Mouse (Mus musculus) spleen, adult 2 months (tissue): ENCODE measurements at regions not wholly inside any gene's neighbourhood (a gene's known extent, or its start where the extent isn't known, plus 50 kb on each side); places are given as distances from the start of the nearest gene placed in this dataset.

Source experiments
- DNase-seq, 2 experiments: peaks; one replicate each; pipeline versions ENCODE4 v3.0.0 to v3.0.0-alpha.2; 2012 to 2021; ENCODE audit warnings: low spot score in 2 of 2, low read depth in 1 of 2
- H3K27ac ChIP-seq: fragments of 200-500 bp; 2 replicates; pipeline ENCODE4 v1.5.1; 2012; ENCODE audit warnings: low read length, inconsistent platforms; ENCODE audit not compliant: insufficient read depth
- H3K27me3 ChIP-seq: fragments of 200-500 bp; 2 replicates; pipeline ENCODE4 v1.6.1; 2012; ENCODE audit warnings: mild to moderate bottlenecking, moderate library complexity, low read length, inconsistent platforms; ENCODE audit not compliant: control insufficient read depth, insufficient read depth
- H3K36me3 ChIP-seq: fragments of 200-500 bp; 2 replicates; pipeline ENCODE4 v1.6.1; 2012; ENCODE audit warnings: mild to moderate bottlenecking, low read length, inconsistent platforms; ENCODE audit not compliant: control insufficient read depth, insufficient read depth
- H3K4me1 ChIP-seq: fragments of 200-500 bp; 2 replicates; pipeline ENCODE4 v1.6.1; 2011; ENCODE audit warnings: inconsistent platforms; ENCODE audit not compliant: control insufficient read depth, insufficient read depth, insufficient read length
- H3K4me3 ChIP-seq: fragments of 200-500 bp; 2 replicates; pipeline ENCODE4 v1.5.1; 2011; ENCODE audit warnings: mild to moderate bottlenecking, inconsistent platforms; ENCODE audit not compliant: insufficient read depth, insufficient read length; ENCODE audit errors: extremely low read depth
- CTCF ChIP-seq: fragments of 200-500 bp; IDR thresholded peaks from 2 replicates; pipeline ENCODE4 v1.5.1; 2011; ENCODE audit warnings: mild to moderate bottlenecking, inconsistent platforms; ENCODE audit not compliant: insufficient read depth, insufficient read length, insufficient replicate concordance; ENCODE audit errors: extremely low read depth
- POLR2A ChIP-seq: fragments of 200-500 bp; IDR thresholded peaks from 2 replicates; pipeline ENCODE4 v1.6.1; 2011; ENCODE audit warnings: low read depth, low read length, inconsistent platforms
- WGBS: fragments of 180-500 bp; shearing (Covaris S2); methylation state at CpG from one replicate; pipeline ENCODE4 v1.1.7; 2018; 5-methylcytosine and 5-hydroxymethylcytosine counted together

- Histone ChIP-seq H3K36me3 (no peaks in the 10 kb centered on the region), H3K27me3 (no peaks in the 10 kb centered on the region), H3K4me1 (no peaks in the 10 kb centered on the region), H3K4me3 (no peak overlapping the region), H3K27ac (no peak overlapping the region)
- TF ChIP-seq CTCF (no peak), POLR2A (no peak)
- WGBS = 39% methylated on average over 2 of the region's 2 CpGs
- DNase-seq = no peak
These were observed 335.4 kb upstream of the Rag2 start for GRCm38 (mm10) chr2:101289168-101289567.

DNA sequence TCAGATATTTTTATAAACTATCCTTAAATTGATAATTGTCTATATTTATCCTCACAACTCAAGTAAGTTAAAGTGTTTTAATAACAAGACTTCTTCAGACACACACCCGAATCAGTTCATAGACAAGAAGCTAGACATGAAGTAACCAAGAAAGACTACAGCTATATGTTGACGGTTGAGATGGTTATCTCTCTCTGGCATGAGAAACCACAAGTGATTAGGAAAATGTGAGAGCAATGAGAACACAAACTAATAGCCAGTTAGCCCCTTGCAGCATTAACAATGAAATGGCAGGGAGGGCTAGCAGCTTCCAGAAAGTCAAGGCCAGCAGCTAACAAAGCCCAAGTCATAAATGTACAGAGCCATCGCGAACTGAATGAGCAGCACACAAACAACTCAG, 333.8 kb upstream of the Rag2 start:
- Histone ChIP-seq H3K36me3 (no peaks in the 10 kb centered on the region), H3K27ac (no peak overlapping the region), H3K27me3 (no peaks in the 10 kb centered on the region), H3K4me3 (no peak overlapping the region), H3K4me1 (no peaks in the 10 kb centered on the region)
- 63% methylated on average over 4 of the region's 4 CpGs for WGBS
- TF ChIP-seq POLR2A (no peak), CTCF (no peak)
- no peak for DNase-seq

GRCm38 (mm10) chr2:101295678-101296368, 328.7 kb upstream of the Rag2 start:
- WGBS = 81% methylated on average over 10 of the region's 10 CpGs

DNA sequence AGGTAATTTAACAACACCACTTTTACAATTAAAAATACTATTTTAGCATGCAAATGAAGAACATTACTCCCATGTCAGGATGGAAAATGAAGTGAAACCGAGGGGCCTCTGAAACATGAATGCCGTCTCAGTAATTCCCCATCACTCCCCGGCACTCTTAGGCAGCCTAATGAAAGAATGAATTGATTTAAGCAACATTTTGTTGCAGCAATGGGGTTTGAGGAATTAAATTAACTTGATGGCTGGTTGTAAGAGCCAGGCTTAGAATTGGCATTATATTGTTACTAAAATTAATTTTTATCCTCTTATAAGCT, 328.2 kb upstream of the Rag2 start:
- Histone ChIP-seq H3K27ac (no peak overlapping the region), H3K27me3 (no peaks in the 10 kb centered on the region), H3K4me1 (no peaks in the 10 kb centered on the region), H3K4me3 (no peak overlapping the region), H3K36me3 (no peaks in the 10 kb centered on the region)
- 87% methylated on average over 3 of the region's 3 CpGs for WGBS
- DNase-seq = no peak
- TF ChIP-seq POLR2A (no peak), CTCF (no peak)

More at GRCm38 (mm10) chr2:101295678-101296368, 328.7 kb upstream of the Rag2 start:
- Histone ChIP-seq H3K36me3 (no peaks in the 10 kb centered on the region), H3K4me1 (no peaks in the 10 kb centered on the region), H3K27ac (no peak overlapping the region), H3K27me3 (no peaks in the 10 kb centered on the region), H3K4me3 (no peak overlapping the region)
- DNase-seq = no peak
- no peak for TF ChIP-seq POLR2A
- no peak for TF ChIP-seq CTCF

DNA sequence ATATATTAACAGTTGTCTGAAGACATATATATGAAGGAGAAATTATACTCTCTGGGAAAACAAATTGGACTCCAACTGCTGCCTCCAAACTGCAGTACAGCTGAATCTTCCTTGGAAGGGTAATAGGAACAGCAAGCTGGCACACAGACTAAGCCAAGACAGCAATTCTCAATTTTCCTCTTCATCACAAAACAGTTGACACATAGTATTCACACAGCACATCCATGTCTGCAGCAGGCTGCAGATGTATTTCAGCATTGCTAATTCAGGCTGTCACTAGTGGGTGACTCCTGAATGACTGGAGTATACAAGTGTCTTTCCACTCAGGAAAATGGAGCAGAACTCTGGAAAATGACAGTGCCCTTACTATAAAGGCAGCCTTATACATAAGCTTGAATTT, 327.7 kb upstream of the Rag2 start:
- H3K27ac ChIP-seq = no peak overlapping the region

DNA sequence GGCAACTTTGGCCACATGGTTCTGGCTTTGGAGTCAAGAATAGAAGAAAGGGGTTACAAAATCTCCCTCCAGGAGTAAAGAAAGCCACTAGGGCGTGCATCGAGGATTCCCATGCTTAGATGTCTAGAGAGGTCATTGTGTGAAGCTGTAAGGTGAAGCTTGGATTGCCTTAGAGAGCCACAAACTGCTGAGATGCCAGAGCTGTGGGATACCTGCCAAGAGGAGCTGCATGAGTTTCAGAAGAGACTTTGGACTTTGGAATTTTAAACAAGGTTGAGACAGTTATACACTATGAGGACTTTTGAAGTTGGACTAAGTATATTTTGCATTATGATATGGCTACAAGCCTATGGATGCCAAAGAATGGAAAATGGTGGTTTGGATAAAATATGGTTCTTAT, 325.4 kb upstream of the Rag2 start:
- Histone ChIP-seq H3K27ac (no peak overlapping the region), H3K4me3 (no peak overlapping the region), H3K36me3 (no peaks in the 10 kb centered on the region), H3K27me3 (no peaks in the 10 kb centered on the region), H3K4me1 (no peaks in the 10 kb centered on the region)
- 84% methylated on average over 2 of the region's 2 CpGs for WGBS
- no peak for DNase-seq
- TF ChIP-seq POLR2A (no peak), CTCF (no peak)

More for the DNA sequence above, 327.7 kb upstream of the Rag2 start:
- no peak overlapping the region for H3K4me3 ChIP-seq
- TF ChIP-seq CTCF (no peak), POLR2A (no peak)
- no peak for DNase-seq
- H3K4me1 ChIP-seq = no peaks in the 10 kb centered on the region
- no peaks in the 10 kb centered on the region for H3K36me3 ChIP-seq
- H3K27me3 ChIP-seq = no peaks in the 10 kb centered on the region

DNA sequence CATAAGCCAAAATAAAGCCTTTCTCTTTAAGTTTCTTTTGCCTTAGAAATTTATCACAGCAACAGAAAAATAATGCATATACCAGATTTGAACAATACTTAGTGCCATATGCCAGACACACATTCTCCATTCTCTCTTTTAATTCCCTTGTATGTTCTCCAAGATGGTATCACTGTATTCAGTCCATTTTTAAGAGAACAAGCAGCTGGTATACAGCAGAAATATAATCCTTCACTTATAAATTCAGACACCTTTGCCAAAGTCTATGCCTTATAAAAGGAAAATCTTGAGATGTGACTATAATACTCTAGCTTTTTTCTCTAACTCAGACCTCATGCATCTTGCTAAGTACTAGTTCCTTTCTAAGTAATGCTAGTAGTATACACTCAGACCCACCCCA, 324.4 kb upstream of the Rag2 start:
- no peak for TF ChIP-seq POLR2A
- TF ChIP-seq CTCF = no peak
- DNase-seq = no peak
- H3K27me3 ChIP-seq = no peaks in the 10 kb centered on the region
- H3K36me3 ChIP-seq = no peaks in the 10 kb centered on the region
- H3K27ac ChIP-seq = no peak overlapping the region
- no peaks in the 10 kb centered on the region for H3K4me1 ChIP-seq
- H3K4me3 ChIP-seq = no peak overlapping the region
